Mouse (Mus musculus): ENCODE measurements at regions not wholly inside any gene's neighbourhood (a gene's known extent, or its start where the extent isn't known, plus 50 kb on each side); places are given as distances from the start of the nearest gene placed in this dataset.

DNA sequence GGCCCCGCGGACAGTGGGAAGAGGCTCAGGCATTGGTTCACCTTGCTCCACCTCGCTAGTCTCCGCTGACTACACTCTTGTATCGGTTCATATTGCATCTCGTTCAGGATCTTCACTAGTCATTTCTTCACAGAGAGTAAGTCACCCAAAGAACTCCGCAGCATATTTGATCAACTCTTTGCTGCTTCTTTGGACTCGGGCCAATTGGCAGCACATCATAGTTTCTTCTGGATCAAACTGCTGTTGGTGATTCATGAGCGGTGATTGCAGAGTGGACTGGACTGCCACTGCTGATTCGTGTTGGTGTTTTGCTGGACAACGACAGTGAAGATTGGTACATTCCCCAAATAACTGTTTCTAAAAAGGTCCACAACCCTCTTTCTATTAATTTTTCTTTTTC is 98.4 kb upstream of the Mb21d2 start:
- TF ChIP-seq CTCF (IDR thresholded peaks at IDR 0.05): no peak
- no peak for TF ChIP-seq EP300 (IDR thresholded peaks at IDR 0.05)
